Mouse (Mus musculus) hindbrain, embryonic 16.5 days (tissue): ENCODE measurements at regions not wholly inside any gene's neighbourhood (a gene's known extent, or its start where the extent isn't known, plus 50 kb on each side); places are given as distances from the start of the nearest gene placed in this dataset.

Experiments used
- ATAC-seq: fragments of 200-750 bp; cut with Nextera tagmentation; 2 replicates; pipeline ENCODE4 v1.8.0; 2017; ENCODE audit warnings: moderate TSS enrichment, moderate library complexity
- H3K27ac ChIP-seq: fragments of 300-500 bp; sonication (generic); 2 replicates; pipeline ENCODE4 v1.5.1; 2014; ENCODE audit warnings: low read depth, mild to moderate bottlenecking, control low read depth, low read length, moderate library complexity
- H3K27me3 ChIP-seq: fragments of 300-500 bp; sonication (generic); replicated peaks from 2 replicates; pipeline ENCODE4 v1.6.1; 2014; ENCODE audit warnings: low read length; ENCODE audit not compliant: control insufficient read depth, insufficient read depth
- H3K36me3 ChIP-seq: fragments of 300-500 bp; sonication (generic); 2 replicates; pipeline ENCODE4 v1.6.1; 2014; ENCODE audit warnings: mild to moderate bottlenecking, low read length, moderate library complexity, mixed read lengths; ENCODE audit not compliant: control insufficient read depth, insufficient read depth
- H3K4me1 ChIP-seq: fragments of 300-500 bp; sonication (generic); 2 replicates; pipeline ENCODE4 v1.6.1; 2014; ENCODE audit warnings: low read depth, low read length; ENCODE audit not compliant: control insufficient read depth, insufficient read depth
- H3K4me2 ChIP-seq: fragments of 300-500 bp; sonication (generic); 2 replicates; pipeline ENCODE4 v1.6.1; 2014; ENCODE audit warnings: mild to moderate bottlenecking, low read length, control low read depth, moderate library complexity
- H3K4me3 ChIP-seq: fragments of 300-500 bp; sonication (generic); 2 replicates; pipeline ENCODE4 v1.5.1; 2014; ENCODE audit warnings: mild to moderate bottlenecking, low read length, control low read depth, moderate library complexity
- H3K9ac ChIP-seq: fragments of 300-500 bp; sonication (generic); 2 replicates; pipeline ENCODE4 v1.6.1; 2014; ENCODE audit warnings: low read depth, mild to moderate bottlenecking, control low read depth, low read length, moderate library complexity
- H3K9me3 ChIP-seq: fragments of 300-500 bp; sonication (generic); 2 replicates; pipeline ENCODE4 v1.6.1; 2014; ENCODE audit warnings: mild to moderate bottlenecking, low read length, moderate library complexity; ENCODE audit not compliant: control insufficient read depth
- WGBS: fragments of 180-500 bp; shearing (Covaris S2); extraction: QIAGEN DNeasy Blood & Tissue Kit; methylation state at CpG from one replicate; pipeline ENCODE4 v1.1.7; 2014; 5-methylcytosine and 5-hydroxymethylcytosine counted together

DNA sequence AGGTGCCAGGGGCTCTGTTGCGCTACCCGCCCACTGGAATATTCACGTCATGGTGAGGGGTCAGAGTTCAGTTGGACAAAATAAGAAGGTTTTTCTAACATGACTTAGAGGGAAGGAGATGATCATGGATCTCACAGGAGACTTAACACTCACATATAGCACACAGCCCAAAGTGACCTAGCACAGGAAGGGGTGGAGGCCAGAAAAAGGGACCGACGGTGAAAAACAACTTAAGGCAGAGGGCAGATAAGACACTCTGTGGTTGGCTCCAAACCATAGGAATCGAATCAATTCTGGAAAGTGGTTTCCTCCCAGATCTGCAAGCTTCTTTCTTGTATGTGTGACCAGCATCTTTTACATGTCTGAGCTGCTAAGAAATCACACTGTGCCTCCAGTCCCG lies 192.9 kb upstream of the 4930412O13Rik start:
- Histone ChIP-seq H3K27ac (no peak overlapping the region), H3K4me3 (no peak overlapping the region), H3K4me1 (no peaks in the 10 kb centered on the region), H3K9ac (no peak overlapping the region), H3K4me2 (no peak overlapping the region), H3K9me3 (no peaks in the 10 kb centered on the region), H3K27me3 (no peaks in the 10 kb centered on the region), H3K36me3 (no peaks in the 10 kb centered on the region)
- ATAC-seq = no peak
- 90% methylated on average over 7 of the region's 7 CpGs for WGBS

- no peak for ATAC-seq
- H3K4me3 ChIP-seq = no peak overlapping the region
- H3K9ac ChIP-seq = no peak overlapping the region
- no peak overlapping the region for H3K4me2 ChIP-seq
- no peaks in the 10 kb centered on the region for H3K36me3 ChIP-seq
- H3K27me3 ChIP-seq = no peaks in the 10 kb centered on the region
- no peaks in the 10 kb centered on the region for H3K4me1 ChIP-seq
- no peaks in the 10 kb centered on the region for H3K9me3 ChIP-seq
- 89% methylated on average over 5 of the region's 5 CpGs for WGBS
- H3K27ac ChIP-seq = no peak overlapping the region
These were observed 191.5 kb upstream of the 4930412O13Rik start for GRCm38 (mm10) chr2:9689518-9689917.

DNA sequence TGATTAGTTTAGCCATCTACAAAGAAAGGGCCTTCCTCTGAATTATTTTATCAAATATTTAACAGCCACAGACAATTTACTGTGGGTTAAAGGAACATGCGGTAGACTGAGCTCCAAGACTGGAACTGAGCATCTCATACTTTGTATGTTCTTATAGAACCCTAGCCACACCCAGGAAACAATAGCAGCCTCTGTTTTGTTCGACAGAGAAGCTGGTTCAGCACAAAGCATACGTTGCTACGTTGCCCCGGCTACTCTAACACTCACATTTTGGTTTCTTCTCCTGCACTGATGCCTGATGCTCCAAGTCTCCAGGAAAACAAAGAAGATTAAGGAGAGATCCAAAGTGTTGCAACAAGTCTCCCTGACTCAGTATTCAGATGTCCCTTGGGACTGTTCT lies 189.5 kb upstream of the 4930412O13Rik start:
- Histone ChIP-seq H3K27ac (no peak overlapping the region), H3K27me3 (no peaks in the 10 kb centered on the region), H3K9ac (no peak overlapping the region), H3K4me3 (no peak overlapping the region), H3K4me1 (no peaks in the 10 kb centered on the region), H3K4me2 (no peak overlapping the region), H3K9me3 (no peaks in the 10 kb centered on the region), H3K36me3 (no peaks in the 10 kb centered on the region)
- ATAC-seq = no peak
- WGBS = 65% methylated on average over 5 of the region's 5 CpGs

GRCm38 (mm10) chr2:9691906-9692305 lies 189.1 kb upstream of the 4930412O13Rik start:
- ATAC-seq = no peak
- no peaks in the 10 kb centered on the region for H3K36me3 ChIP-seq
- H3K4me3 ChIP-seq = no peak overlapping the region
- no peak overlapping the region for H3K4me2 ChIP-seq
- 84% methylated on average over 8 of the region's 8 CpGs for WGBS
- H3K27me3 ChIP-seq = no peaks in the 10 kb centered on the region
- no peaks in the 10 kb centered on the region for H3K9me3 ChIP-seq
- H3K9ac ChIP-seq = no peak overlapping the region
- no peaks in the 10 kb centered on the region for H3K4me1 ChIP-seq
- no peak overlapping the region for H3K27ac ChIP-seq

GRCm38 (mm10) chr2:9693351-9693750 lies 187.7 kb upstream of the 4930412O13Rik start:
- Histone ChIP-seq H3K9ac (no peak overlapping the region), H3K4me1 (no peaks in the 10 kb centered on the region), H3K4me2 (no peak overlapping the region), H3K36me3 (no peaks in the 10 kb centered on the region), H3K9me3 (no peaks in the 10 kb centered on the region), H3K27me3 (no peaks in the 10 kb centered on the region), H3K4me3 (no peak overlapping the region), H3K27ac (no peak overlapping the region)
- WGBS = 72% methylated on average over 9 of the region's 9 CpGs
- ATAC-seq = no peak

- no peaks in the 10 kb centered on the region for H3K4me1 ChIP-seq
- no peak for ATAC-seq
These were observed 186.9 kb upstream of the 4930412O13Rik start for GRCm38 (mm10) chr2:9694178-9694577.

GRCm38 (mm10) chr2:9697591-9698345 lies 183.3 kb upstream of the 4930412O13Rik start:
- H3K9ac ChIP-seq = no peak overlapping the region
- no peak overlapping the region for H3K4me3 ChIP-seq
- H3K27me3 ChIP-seq = no peaks in the 10 kb centered on the region
- H3K27ac ChIP-seq = no peak overlapping the region
- no peaks in the 10 kb centered on the region for H3K36me3 ChIP-seq
- H3K4me2 ChIP-seq = no peak overlapping the region
- ATAC-seq = no peak
- WGBS = 84% methylated on average over 6 of the region's 6 CpGs
- no peaks in the 10 kb centered on the region for H3K4me1 ChIP-seq
- H3K9me3 ChIP-seq = no peaks in the 10 kb centered on the region

More at GRCm38 (mm10) chr2:9694178-9694577, 186.9 kb upstream of the 4930412O13Rik start:
- H3K36me3 ChIP-seq = no peaks in the 10 kb centered on the region
- H3K4me3 ChIP-seq = no peak overlapping the region
- no peaks in the 10 kb centered on the region for H3K9me3 ChIP-seq
- H3K27ac ChIP-seq = no peak overlapping the region
- no peak overlapping the region for H3K4me2 ChIP-seq
- 83% methylated on average over 8 of the region's 8 CpGs for WGBS
- H3K9ac ChIP-seq = no peak overlapping the region
- H3K27me3 ChIP-seq = no peaks in the 10 kb centered on the region

- Histone ChIP-seq H3K27me3 (no peaks in the 10 kb centered on the region), H3K4me1 (no peaks in the 10 kb centered on the region), H3K9me3 (no peaks in the 10 kb centered on the region), H3K4me3 (no peak overlapping the region), H3K36me3 (no peaks in the 10 kb centered on the region), H3K9ac (no peak overlapping the region), H3K27ac (no peak overlapping the region), H3K4me2 (no peak overlapping the region)
- no peak for ATAC-seq
- 86% methylated on average over 3 of the region's 3 CpGs for WGBS
These were observed 176.8 kb upstream of the 4930412O13Rik start for GRCm38 (mm10) chr2:9704266-9704665.

DNA sequence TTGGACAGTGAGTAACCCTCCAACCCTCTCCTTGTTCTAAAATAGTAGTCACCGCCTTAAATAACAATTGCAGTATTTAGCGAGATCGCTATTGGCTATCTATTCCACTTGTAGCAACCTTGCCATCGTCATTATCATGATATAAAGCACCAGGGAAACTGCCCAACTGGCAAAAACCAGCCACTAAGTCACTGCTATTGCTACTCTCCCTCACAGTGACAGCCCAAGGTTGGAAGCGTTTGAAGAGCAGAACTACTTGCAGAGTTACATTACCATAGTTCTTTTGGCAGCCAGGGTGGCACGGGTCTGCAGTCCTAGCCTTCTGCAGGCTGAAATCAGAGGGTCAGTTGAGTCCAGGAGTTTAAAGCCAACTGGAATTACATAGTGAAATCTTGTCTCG lies 171.6 kb upstream of the 4930412O13Rik start:
- Histone ChIP-seq H3K9me3 (no peaks in the 10 kb centered on the region), H3K9ac (no peak overlapping the region)
- WGBS = 84% methylated on average over 7 of the region's 7 CpGs

More for the DNA sequence above, 171.6 kb upstream of the 4930412O13Rik start:
- ATAC-seq = no peak
- Histone ChIP-seq H3K4me1 (no peaks in the 10 kb centered on the region), H3K36me3 (no peaks in the 10 kb centered on the region), H3K4me2 (no peak overlapping the region), H3K4me3 (no peak overlapping the region), H3K27ac (no peak overlapping the region), H3K27me3 (no peaks in the 10 kb centered on the region)
